Mouse (Mus musculus) hindbrain, embryonic 12.5 days (tissue): Measurements from ENCODE around the gene U2af1. TPM values are rescaled to one million over a fixed set of nuclear protein-coding genes. Genes with fewer than 3 reads are reported as not detected.
A peak's percentile ranks its signal among the peaks of the same experiment; 100 is the strongest.
"Not testable (repeated sequence)": the region's sequence is repeated elsewhere in the genome, so short reads cannot be mapped to it uniquely, and the experiment has no call there.

Experiments
- ATAC-seq: fragments of 200-750 bp; cut with Nextera tagmentation; 2 replicates; pipeline ENCODE4 v1.8.0; 2017; ENCODE audit warnings: moderate TSS enrichment; ENCODE audit not compliant: low FRiP score
- H3K27ac ChIP-seq: fragments of 300-500 bp; sonication (generic); 2 replicates; pipeline ENCODE4 v1.5.1; 2016; ENCODE audit warnings: mild to moderate bottlenecking
- H3K27me3 ChIP-seq: fragments of 300-500 bp; sonication (generic); 2 replicates; pipeline ENCODE4 v1.6.1; 2016; ENCODE audit warnings: mild to moderate bottlenecking
- H3K36me3 ChIP-seq: fragments of 300-500 bp; sonication (generic); 2 replicates; pipeline ENCODE4 v1.6.1; 2016; ENCODE audit warnings: mild to moderate bottlenecking
- H3K4me1 ChIP-seq: fragments of 300-500 bp; sonication (generic); 2 replicates; pipeline ENCODE4 v1.6.1; 2016
- H3K4me2 ChIP-seq: fragments of 300-500 bp; sonication (generic); replicated peaks from 2 replicates; pipeline ENCODE4 v1.6.1; 2016; ENCODE audit warnings: mild to moderate bottlenecking
- H3K4me3 ChIP-seq: fragments of 300-500 bp; sonication (generic); 2 replicates; pipeline ENCODE4 v1.5.1; 2016; ENCODE audit warnings: mild to moderate bottlenecking
- H3K9ac ChIP-seq: fragments of 300-500 bp; sonication (generic); 2 replicates; pipeline ENCODE4 v1.6.1; 2016; ENCODE audit warnings: mild to moderate bottlenecking, moderate library complexity
- H3K9me3 ChIP-seq: fragments of 300-500 bp; sonication (generic); replicated peaks from 2 replicates; pipeline ENCODE4 v1.6.1; 2016; ENCODE audit warnings: mild to moderate bottlenecking
- WGBS: fragments of 180-500 bp; shearing (Covaris S2); methylation state at CpG from one replicate; pipeline ENCODE4 v1.1.7; 2016; 5-methylcytosine and 5-hydroxymethylcytosine counted together
- polyA plus RNA-seq: library from polyadenylated mRNA; unstranded; fragments of >200 nt; fragmentation: Nextera tagmentation; extraction: Ambion mirVana; gene quantifications from 2 replicates; pipeline ENCODE4 v1.2.1, GENCODE M21; 2016

The U2af1 gene
- polyA plus RNA-seq, 1 experiment from 2014 or later: 293 TPM

GRCm38 (mm10) chr17:31636942-31637811 is 21.5 kb downstream of the U2af1 start, which contains the start of gene Cbs:
Gene Cbs, minus strand, starts transcription at chr17:31637238.
- peak within 1 kb of the TSS; percentile 90 for H3K4me2 ChIP-seq
- peaks cover 34% of the 10 kb centered on the region for H3K27me3 ChIP-seq
- no peaks in the 10 kb centered on the region for H3K9me3 ChIP-seq
- H3K9ac ChIP-seq: peak within 1 kb of the TSS; percentile 57
- peak within 1 kb of the TSS; percentile 48 for H3K4me3 ChIP-seq
- no peak within 1 kb of the TSS for H3K27ac ChIP-seq
- peak; percentile 91 for ATAC-seq
- H3K36me3 ChIP-seq: no peaks in the 10 kb centered on the region
- H3K4me1 ChIP-seq: peaks cover 18% of the 10 kb centered on the region
- WGBS: 3% methylated on average over 60 of the region's 61 CpGs

GRCm38 (mm10) chr17:31636277-31636941 is 22.3 kb downstream of the U2af1 start:
- WGBS: 5% methylated on average over 45 of the region's 45 CpGs

DNA sequence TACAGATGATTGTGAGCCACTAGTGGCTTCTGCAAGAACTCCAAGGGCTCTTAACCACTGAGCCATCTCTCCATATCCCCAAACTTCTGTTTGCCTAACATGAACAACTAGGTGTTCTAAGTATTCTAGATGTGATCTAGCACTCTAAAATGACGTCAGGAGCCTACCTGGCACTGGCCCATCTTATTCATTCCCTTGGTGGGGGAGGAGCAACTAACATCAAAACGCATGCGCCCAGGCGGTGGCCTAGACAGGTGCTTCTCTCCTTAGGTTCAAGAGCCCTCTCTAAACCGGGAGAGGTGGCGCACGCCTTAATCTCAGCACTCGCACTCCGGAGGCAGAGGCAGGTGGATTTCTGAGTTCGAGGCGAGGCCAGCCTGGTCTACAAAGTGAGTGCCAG is 22.9 kb downstream of the U2af1 start:
- H3K4me2 ChIP-seq: no peak overlapping the region
- no peak overlapping the region for H3K9ac ChIP-seq
- no peaks in the 10 kb centered on the region for H3K9me3 ChIP-seq
- peaks cover 18% of the 10 kb centered on the region for H3K4me1 ChIP-seq
- H3K36me3 ChIP-seq: no peaks in the 10 kb centered on the region
- WGBS: 59% methylated on average over 11 of the region's 11 CpGs
- H3K27me3 ChIP-seq: peaks cover 34% of the 10 kb centered on the region
- no peak overlapping the region for H3K27ac ChIP-seq
- ATAC-seq: no peak
- no peak overlapping the region for H3K4me3 ChIP-seq

More at GRCm38 (mm10) chr17:31636277-31636941, 22.3 kb downstream of the U2af1 start:
- no peaks in the 10 kb centered on the region for H3K36me3 ChIP-seq
- peak overlapping the region; percentile 57 for H3K9ac ChIP-seq
- peaks cover 34% of the 10 kb centered on the region for H3K27me3 ChIP-seq
- peaks cover 18% of the 10 kb centered on the region for H3K4me1 ChIP-seq
- no peak overlapping the region for H3K27ac ChIP-seq
- no peaks in the 10 kb centered on the region for H3K9me3 ChIP-seq
- H3K4me2 ChIP-seq: peak overlapping the region; percentile 90
- peak; percentile 51; the same call in 1 of the 2 replicates for ATAC-seq
- H3K4me3 ChIP-seq: peak overlapping the region; percentile 48

GRCm38 (mm10) chr17:31634896-31635295 is 23.8 kb downstream of the U2af1 start:
- H3K27me3 ChIP-seq: peaks cover 34% of the 10 kb centered on the region
- no peak for ATAC-seq
- H3K9me3 ChIP-seq: no peaks in the 10 kb centered on the region
- no peak overlapping the region for H3K9ac ChIP-seq
- H3K4me1 ChIP-seq: peaks cover 18% of the 10 kb centered on the region
- no peaks in the 10 kb centered on the region for H3K36me3 ChIP-seq
- H3K27ac ChIP-seq: no peak overlapping the region
- no peak overlapping the region for H3K4me3 ChIP-seq
- no peak overlapping the region for H3K4me2 ChIP-seq
- WGBS: 73% methylated on average over 5 of the region's 5 CpGs

GRCm38 (mm10) chr17:31633007-31633406 is 25.7 kb downstream of the U2af1 start:
- Histone ChIP-seq H3K9me3 (no peaks in the 10 kb centered on the region), H3K4me1 (peaks cover 17% of the 10 kb centered on the region), H3K4me3 (no peak overlapping the region), H3K27me3 (peaks cover 34% of the 10 kb centered on the region), H3K27ac (no peak overlapping the region), H3K9ac (no peak overlapping the region), H3K36me3 (no peaks in the 10 kb centered on the region), H3K4me2 (no peak overlapping the region)
- 63% methylated on average over 6 of the region's 6 CpGs for WGBS
- ATAC-seq: no peak

DNA sequence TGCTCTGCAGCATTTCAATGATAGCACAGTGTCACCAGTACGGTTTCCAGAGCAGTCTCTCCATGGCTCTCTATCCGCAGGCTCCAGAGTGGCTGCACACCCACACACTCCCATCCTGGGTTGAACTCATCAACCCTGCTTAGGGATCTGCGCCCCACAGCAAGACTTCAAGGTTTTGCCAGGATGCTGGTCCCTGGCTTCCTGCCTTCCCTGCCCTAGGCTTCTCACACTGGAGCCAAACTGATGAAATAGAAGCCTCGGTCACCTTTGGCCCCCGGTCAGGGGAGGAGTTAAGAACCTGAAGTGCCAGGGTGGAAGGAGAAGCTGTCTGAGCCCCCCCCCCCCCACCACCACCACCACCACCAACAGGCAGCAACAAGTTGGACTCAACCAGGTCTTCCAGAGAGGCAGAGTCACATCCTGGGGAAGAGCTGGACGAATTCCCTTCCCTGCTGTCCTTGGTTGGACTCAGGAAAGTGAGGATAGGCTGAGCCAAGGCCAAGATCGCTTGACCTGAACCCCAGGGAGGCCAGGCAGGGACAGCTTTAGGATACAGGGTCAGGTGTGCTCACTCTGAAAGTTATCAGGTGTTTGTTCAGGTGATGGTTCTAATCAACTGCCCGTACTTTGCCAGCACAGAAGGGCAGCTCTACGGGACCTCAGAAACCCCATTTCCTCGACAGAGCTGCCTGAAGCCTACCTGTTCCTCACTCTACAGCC is 27.5 kb downstream of the U2af1 start:
- Histone ChIP-seq H3K9me3 (no peaks in the 10 kb centered on the region), H3K4me3 (no peak overlapping the region), H3K9ac (no peak overlapping the region), H3K4me1 (peaks cover 2% of the 10 kb centered on the region), H3K27ac (no peak overlapping the region), H3K27me3 (peaks cover 17% of the 10 kb centered on the region), H3K4me2 (no peak overlapping the region), H3K36me3 (no peaks in the 10 kb centered on the region)
- WGBS: 79% methylated on average over 10 of the region's 10 CpGs
- no peak for ATAC-seq

- no peaks in the 10 kb centered on the region for H3K4me1 ChIP-seq
- H3K9me3 ChIP-seq: no peaks in the 10 kb centered on the region
- H3K9ac ChIP-seq: no peak overlapping the region
- H3K27ac ChIP-seq: no peak overlapping the region
- no peak for ATAC-seq
- 93% methylated on average over 2 of the region's 2 CpGs for WGBS
- H3K4me2 ChIP-seq: no peak overlapping the region
- H3K36me3 ChIP-seq: no peaks in the 10 kb centered on the region
- H3K27me3 ChIP-seq: no peaks in the 10 kb centered on the region
- H3K4me3 ChIP-seq: no peak overlapping the region
Observed at GRCm38 (mm10) chr17:31627961-31628360, 30.7 kb downstream of the U2af1 start.

DNA sequence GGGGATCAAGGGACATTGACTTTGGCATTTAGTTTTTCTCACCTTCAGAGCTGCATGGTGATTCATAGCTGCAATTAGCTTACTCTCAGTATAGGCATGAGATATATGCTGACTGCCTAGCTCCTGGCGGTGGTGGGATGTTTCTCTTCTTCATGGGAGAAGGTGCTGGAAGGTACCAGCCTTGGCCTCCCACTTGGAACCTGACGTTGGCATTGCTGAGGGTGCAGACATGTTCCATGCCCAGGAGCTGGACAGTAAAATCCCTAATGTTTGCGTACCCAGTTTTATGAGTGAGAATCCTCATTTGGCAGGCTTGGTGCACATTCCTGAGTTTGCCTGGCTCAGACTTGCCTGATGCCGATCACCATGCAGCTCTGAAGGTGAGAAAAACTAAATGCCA is 35.6 kb downstream of the U2af1 start:
- no peak for ATAC-seq
- no peak overlapping the region for H3K27ac ChIP-seq
- no peak overlapping the region for H3K4me2 ChIP-seq
- no peaks in the 10 kb centered on the region for H3K4me1 ChIP-seq
- H3K9ac ChIP-seq: no peak overlapping the region
- H3K9me3 ChIP-seq: no peaks in the 10 kb centered on the region
- 88% methylated on average over 4 of the region's 4 CpGs for WGBS
- no peaks in the 10 kb centered on the region for H3K36me3 ChIP-seq
- no peak overlapping the region for H3K4me3 ChIP-seq
- no peaks in the 10 kb centered on the region for H3K27me3 ChIP-seq

GRCm38 (mm10) chr17:31613086-31613755 is 45.5 kb downstream of the U2af1 start:
- no peak for ATAC-seq
- Histone ChIP-seq H3K9ac (no peak overlapping the region), H3K27me3 (no peaks in the 10 kb centered on the region), H3K4me3 (no peak overlapping the region), H3K9me3 (no peaks in the 10 kb centered on the region), H3K4me2 (no peak overlapping the region), H3K4me1 (0 out of 2 replicates have a peak, but pooled peaks cover 2% of the 10 kb centered on the region), H3K27ac (no peak overlapping the region), H3K36me3 (no peaks in the 10 kb centered on the region)
- 86% methylated on average over 4 of the region's 4 CpGs for WGBS

DNA sequence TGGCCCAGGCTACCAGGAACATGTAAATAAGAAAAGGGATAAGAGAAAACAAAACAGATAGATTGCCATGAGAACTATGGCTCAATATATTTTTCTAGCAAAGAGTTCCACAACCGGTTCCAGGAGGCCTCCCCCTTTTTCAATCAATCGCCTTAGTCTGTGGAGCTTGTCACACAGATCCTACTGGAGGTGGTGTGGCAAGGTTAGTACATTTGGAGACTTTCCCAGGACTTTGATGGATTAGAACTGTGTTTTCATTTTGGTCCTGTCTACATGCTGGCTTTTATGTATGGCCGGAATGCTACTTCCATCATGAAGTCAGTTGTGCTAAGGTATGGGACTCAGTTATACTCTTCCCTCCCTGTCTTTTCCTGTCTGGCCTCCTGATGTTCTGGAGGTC is 48.8 kb downstream of the U2af1 start:
- Histone ChIP-seq H3K4me3 (no peak overlapping the region), H3K9me3 (no peaks in the 10 kb centered on the region), H3K4me2 (no peak overlapping the region), H3K9ac (no peak overlapping the region), H3K27me3 (no peaks in the 10 kb centered on the region), H3K4me1 (0 out of 2 replicates have a peak, but pooled peaks cover 2% of the 10 kb centered on the region), H3K27ac (no peak overlapping the region), H3K36me3 (peaks cover 15% of the 10 kb centered on the region)
- WGBS: 93% methylated on average over 3 of the region's 3 CpGs
- ATAC-seq: no peak

GRCm38 (mm10) chr17:31609173-31609572 is 49.5 kb downstream of the U2af1 start:
- H3K4me3 ChIP-seq, H3K27me3 ChIP-seq, ATAC-seq, H3K27ac ChIP-seq, H3K9me3 ChIP-seq, H3K4me2 ChIP-seq, H3K9ac ChIP-seq, H3K4me1 ChIP-seq: not testable (repeated sequence)
- H3K36me3 ChIP-seq: peaks cover 22% of the 10 kb centered on the region
- 98% methylated on average over 3 of the region's 3 CpGs for WGBS
